Mouse (Mus musculus): ENCODE results near the gene Tent2. TPM values are rescaled to one million over a fixed set of nuclear protein-coding genes. Genes with fewer than 3 reads are reported as not detected.

Tent2 gene
- 26.3 and 27.8 TPM in 2 replicates for polyA plus RNA-seq (2015; fragmentation: Nextera tagmentation; extraction: Ambion mirVana)

DNA sequence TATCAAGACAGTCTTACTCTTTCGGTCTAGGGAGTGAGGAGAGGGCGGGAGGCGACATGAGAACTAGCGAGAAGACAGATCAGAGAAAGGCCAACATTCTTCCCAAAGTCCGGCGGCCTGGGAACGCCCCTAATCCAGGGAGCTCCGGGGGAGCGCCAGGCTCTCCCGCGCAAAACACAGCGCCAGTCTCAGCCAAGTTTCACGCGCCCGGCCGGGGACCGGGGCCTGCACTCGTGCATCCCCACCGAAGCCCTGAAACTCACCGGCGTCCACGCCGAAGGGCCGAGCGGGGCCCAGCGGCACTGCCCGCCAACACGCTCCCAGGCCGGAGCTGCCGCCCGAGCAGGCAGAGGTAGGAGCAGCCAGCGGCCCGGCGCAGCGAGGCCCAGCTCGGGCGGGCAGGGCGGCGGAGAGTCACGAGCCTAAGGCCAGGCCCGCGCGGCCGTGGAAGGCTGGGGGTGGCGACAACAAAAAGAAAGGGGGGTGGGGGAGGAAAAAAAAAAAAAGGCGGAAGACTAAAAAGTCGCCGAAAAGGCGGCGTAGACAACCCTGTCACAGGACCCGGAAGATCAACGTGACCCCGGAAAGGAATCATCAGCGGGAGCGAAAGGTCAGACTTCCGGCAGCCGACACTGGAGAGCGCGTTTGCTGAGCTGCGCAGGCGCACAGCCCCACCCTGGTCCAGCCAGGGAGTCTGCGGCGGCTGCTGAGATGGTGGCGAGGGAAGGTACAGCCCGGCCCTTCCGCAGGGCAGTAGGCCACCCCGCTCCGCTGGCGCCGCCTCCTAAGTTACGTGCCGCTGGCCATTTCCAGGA is at the start of gene Tent2:
TSS of gene Tent2 (minus strand) at position 555 of the 815 bp plus-strand sequence.

DNA sequence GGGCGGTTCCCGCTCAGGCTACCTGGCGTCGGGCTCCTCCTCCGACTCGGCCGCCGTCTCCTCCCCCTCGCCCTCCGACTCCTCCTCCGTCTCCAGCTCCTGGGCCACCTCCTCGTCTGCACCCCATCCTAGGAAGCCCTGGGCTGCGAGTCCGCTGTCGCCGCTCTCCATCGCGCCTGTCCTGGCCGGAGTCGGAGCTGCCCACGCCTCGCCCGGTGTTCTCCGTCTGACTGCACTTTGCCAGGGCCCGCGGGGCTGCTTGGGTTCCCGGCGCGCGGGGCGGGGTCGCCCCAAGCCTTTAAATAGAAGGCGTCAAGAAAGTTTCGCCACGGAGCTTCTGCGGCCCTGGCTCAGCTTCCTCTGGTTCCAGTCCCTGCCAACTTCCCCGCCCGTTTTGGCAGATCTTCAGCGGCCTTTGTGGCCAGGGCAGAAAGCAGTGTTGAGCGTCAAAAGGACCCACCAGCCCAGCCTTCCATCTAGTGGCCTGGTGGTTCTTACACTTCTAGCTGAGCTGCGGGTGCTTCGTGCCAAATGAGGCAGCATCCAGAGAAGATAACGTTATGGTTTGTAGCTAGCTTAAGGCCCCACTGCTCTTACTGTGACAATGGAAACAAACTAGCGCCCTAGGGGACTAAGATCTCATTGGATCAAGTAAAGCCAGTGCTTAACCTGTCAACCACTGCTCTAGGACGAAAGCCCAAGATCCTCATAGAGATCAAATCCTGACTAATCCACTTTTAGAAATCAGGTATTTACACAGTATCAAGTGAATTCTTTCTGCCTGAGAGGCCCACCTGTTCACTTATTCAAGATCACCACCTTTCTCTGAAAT is 47.6 kb downstream of the Tent2 start, which contains the start of gene Cmya5:
TSS of gene Cmya5 (minus strand) at position 389 of the 832 bp plus-strand sequence.

Other genes with a start within 250 kb of the Tent2 start
- gene Cmya5, start 47.7 kb downstream of the Tent2 start, polyA plus RNA-seq (2015; fragmentation: Nextera tagmentation; extraction: Ambion mirVana) = 0.32 and 0.33 TPM in 2 replicates
- gene Homer1, start 107.2 kb upstream of the Tent2 start, polyA plus RNA-seq (2015; fragmentation: Nextera tagmentation; extraction: Ambion mirVana) = 15.8 and 16.5 TPM in 2 replicates

All from neural tube, postnatal 0 days (tissue).